Mouse (Mus musculus) lung, adult 2 months (tissue): Measurements from ENCODE around the gene Ttc23.

Experiments
- CTCF ChIP-seq: fragments of 200-500 bp; IDR thresholded peaks from 2 replicates; pipeline ENCODE4 v1.5.1; 2011; ENCODE audit warnings: mild to moderate bottlenecking, low read length, control low read depth; ENCODE audit not compliant: insufficient read depth
- POLR2A ChIP-seq: fragments of 200-500 bp; IDR thresholded peaks from 2 replicates; pipeline ENCODE4 v1.6.1; 2011; ENCODE audit warnings: low read depth, mild to moderate bottlenecking, control low read depth, low read length, borderline replicate concordance; ENCODE audit errors: extremely low read depth

DNA sequence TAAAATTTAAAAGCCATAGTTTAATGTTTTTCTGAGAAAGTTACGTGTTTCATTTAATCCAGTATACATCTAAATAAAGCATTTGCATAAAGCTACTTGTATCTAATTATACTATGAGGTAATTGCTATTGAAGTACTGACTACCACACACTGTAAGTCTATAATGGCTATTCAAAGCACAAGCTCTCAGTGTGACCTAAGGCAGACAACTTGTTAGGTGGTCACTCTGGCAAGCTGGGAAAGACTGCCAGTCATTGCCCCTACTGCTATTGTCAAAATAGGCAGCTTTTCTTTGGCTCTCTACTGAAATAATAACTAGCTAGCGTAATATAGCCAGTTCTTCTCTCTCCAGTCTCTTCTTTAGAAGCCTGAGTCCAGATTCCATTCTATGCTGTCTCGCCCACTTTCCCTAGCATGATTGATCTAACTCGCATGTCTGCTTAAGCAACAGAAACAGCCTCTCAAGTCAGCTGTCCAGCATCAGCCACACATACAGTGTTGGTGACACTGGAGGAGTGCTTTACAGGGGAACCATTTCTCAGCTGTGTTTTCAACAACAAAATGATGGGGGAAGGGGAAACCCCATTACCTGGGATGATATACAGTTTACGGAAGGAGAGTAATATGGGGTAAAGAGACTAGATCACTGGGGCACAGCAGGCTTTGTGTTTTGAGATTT is 39.4 kb upstream of the Ttc23 start:
- TF ChIP-seq CTCF (no peak), POLR2A (no peak)
